Mouse (Mus musculus): ENCODE measurements around the gene Hpca.

The Hpca gene

GRCm38 (mm10) chr4:129107348-129107899 is 14.4 kb downstream of the Hpca start:
- DNase-seq (ENCODE audit: low read depth, low spot score): no peak
- Histone ChIP-seq H3K36me3 (ENCODE audit: control insufficient read depth, insufficient read depth, low read length, poor library complexity, severe bottlenecking) (no peaks in the 10 kb centered on the region), H3K27me3 (ENCODE audit: control insufficient read depth, insufficient read depth, low read length, poor library complexity, severe bottlenecking) (no peaks in the 10 kb centered on the region; the same call in 1 of the 2 replicates)

DNA sequence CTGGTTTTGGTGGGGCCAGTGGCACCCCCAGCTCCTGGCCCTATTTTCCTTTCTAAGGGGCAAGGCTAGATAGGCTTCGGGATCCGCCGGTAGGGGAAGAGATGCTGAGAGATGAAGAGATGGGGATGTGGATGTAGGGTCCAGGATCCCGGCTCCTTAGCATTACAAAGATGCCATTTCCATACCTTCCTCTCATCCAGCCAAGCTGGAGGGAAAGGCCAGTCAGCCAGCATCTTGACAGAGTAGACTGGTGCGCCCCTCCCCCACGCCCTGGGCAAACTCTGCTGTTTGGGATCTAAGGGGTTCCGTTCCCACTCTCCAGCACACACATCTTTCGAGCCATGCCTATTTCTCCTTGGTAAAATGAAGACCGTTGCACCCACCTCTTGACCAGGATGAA is 15.8 kb downstream of the Hpca start:
- Histone ChIP-seq H3K36me3 (ENCODE audit: control insufficient read depth, insufficient read depth, low read length, poor library complexity, severe bottlenecking) (no peaks in the 10 kb centered on the region), H3K27me3 (ENCODE audit: control insufficient read depth, insufficient read depth, low read length, poor library complexity, severe bottlenecking) (no peaks in the 10 kb centered on the region; the same call in 1 of the 2 replicates)
- no peak for DNase-seq (ENCODE audit: low read depth, low spot score)

DNA sequence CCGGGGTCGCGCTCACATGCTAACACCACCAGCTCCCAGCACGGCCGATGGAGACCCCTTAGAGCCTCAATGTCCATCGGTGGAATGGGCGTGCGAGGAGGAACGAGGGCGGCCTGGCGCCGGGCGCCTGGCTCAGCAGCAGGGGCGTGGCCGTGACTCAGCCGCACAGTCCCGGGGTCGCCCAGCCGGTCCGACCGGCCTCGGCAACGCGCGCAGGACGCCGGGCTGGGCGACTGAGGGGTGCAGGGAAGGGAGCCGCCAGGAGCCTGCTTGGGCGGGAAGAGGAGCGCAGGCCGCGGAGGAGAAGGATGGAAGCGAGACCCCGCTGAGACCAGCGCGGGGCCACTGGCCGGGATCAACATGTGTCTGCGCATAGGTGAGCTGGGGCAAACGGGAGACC is 16.5 kb downstream of the Hpca start, which contains the start of gene Tmem54:
Gene Tmem54, plus strand, starts transcription at position 193 of the 400 bp plus-strand sequence.
- Histone ChIP-seq H3K36me3 (ENCODE audit: control insufficient read depth, insufficient read depth, low read length, poor library complexity, severe bottlenecking) (no peaks in the 10 kb centered on the region), H3K27me3 (ENCODE audit: control insufficient read depth, insufficient read depth, low read length, poor library complexity, severe bottlenecking) (no peaks in the 10 kb centered on the region; the same call in 1 of the 2 replicates)
- no peak for DNase-seq (ENCODE audit: low read depth, low spot score)

GRCm38 (mm10) chr4:129102133-129102829 is 19.6 kb downstream of the Hpca start:
- DNase-seq (ENCODE audit: low read depth, low spot score): no peak

DNA sequence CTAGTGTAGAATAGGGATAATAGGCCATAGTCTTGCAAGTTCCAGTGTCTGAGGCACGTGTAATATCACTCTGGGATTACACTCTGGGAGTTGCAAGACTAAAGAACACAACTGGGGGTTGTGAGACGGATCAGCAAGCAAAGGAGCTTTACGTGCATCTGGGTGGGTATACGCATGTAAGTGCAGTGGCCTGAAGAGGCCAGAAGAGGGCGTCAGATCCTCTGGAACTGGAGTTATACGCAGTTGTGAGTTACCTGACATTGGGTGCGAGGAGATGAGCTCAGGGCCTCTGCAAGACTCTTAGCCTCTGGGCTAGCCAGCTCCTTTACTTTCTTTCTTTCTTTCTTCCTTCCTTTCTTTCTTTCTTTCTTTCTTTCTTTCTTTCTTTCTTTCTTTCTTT is 24.8 kb downstream of the Hpca start:
- no peak for DNase-seq (ENCODE audit: low read depth, low spot score)
- no peaks in the 10 kb centered on the region for H3K36me3 ChIP-seq (ENCODE audit: control insufficient read depth, insufficient read depth, low read length, poor library complexity, severe bottlenecking)
- no peaks in the 10 kb centered on the region for H3K27me3 ChIP-seq (ENCODE audit: control insufficient read depth, insufficient read depth, low read length, poor library complexity, severe bottlenecking)

More at GRCm38 (mm10) chr4:129102133-129102829, 19.6 kb downstream of the Hpca start:
- Histone ChIP-seq H3K27me3 (ENCODE audit: control insufficient read depth, insufficient read depth, low read length, poor library complexity, severe bottlenecking) (no peaks in the 10 kb centered on the region; the same call in 1 of the 2 replicates), H3K36me3 (ENCODE audit: control insufficient read depth, insufficient read depth, low read length, poor library complexity, severe bottlenecking) (no peaks in the 10 kb centered on the region)

- Histone ChIP-seq H3K27me3 (ENCODE audit: control insufficient read depth, insufficient read depth, low read length, poor library complexity, severe bottlenecking) (no peaks in the 10 kb centered on the region), H3K36me3 (ENCODE audit: control insufficient read depth, insufficient read depth, low read length, poor library complexity, severe bottlenecking) (no peaks in the 10 kb centered on the region)
- no peak for DNase-seq (ENCODE audit: low read depth, low spot score)
These were observed 26.6 kb downstream of the Hpca start for GRCm38 (mm10) chr4:129095276-129095675.

- no peak for DNase-seq (ENCODE audit: low read depth, low spot score)
- Histone ChIP-seq H3K36me3 (ENCODE audit: control insufficient read depth, insufficient read depth, low read length, poor library complexity, severe bottlenecking) (peaks cover 2% of the 10 kb centered on the region), H3K27me3 (ENCODE audit: control insufficient read depth, insufficient read depth, low read length, poor library complexity, severe bottlenecking) (no peaks in the 10 kb centered on the region)
These were observed 34.0 kb downstream of the Hpca start for GRCm38 (mm10) chr4:129087850-129088249.

DNA sequence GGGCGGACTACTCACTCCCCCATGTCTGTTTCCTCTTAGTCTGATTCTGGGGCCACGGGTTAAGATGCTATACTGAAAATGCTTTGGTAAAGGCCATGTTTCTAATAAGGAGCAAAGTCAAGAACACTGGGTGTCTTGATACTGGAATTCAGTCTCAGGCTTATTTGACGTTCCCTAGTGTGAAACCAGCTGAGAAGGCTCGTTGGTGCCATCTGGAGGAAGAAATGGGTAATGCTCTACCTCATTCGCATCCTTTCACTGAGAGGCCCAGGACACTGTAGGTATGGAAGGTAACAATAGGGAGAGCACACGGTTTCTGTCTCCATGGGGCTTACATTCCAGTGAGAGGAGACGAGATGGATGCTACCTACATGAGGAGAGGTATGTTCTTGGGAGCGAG is 35.8 kb downstream of the Hpca start:
- peak; percentile 88 for DNase-seq (ENCODE audit: low read depth, low spot score)
- Histone ChIP-seq H3K27me3 (ENCODE audit: control insufficient read depth, insufficient read depth, low read length, poor library complexity, severe bottlenecking) (no peaks in the 10 kb centered on the region), H3K36me3 (ENCODE audit: control insufficient read depth, insufficient read depth, low read length, poor library complexity, severe bottlenecking) (peaks cover 2% of the 10 kb centered on the region)

DNA sequence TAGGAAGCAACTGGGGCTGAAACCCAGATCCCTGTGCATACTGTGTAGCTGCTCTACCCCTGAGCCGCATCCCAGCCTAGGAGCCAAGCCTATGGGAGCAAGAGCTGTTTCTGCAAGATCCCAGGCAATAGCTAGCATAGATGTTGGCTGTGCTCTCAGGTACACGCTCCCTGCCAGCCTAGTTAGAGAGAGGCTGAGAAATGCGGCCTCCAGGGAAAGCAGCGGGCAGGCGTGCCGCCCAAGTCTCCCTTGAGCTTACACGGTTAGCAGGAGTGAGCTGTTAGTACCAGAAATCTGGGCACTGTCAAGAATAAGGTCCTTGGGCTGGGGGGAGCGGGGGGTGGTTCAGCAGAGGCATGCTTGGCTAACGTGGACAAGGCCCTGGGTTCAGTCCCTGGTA is 36.9 kb downstream of the Hpca start:
- no peak for DNase-seq (ENCODE audit: low read depth, low spot score)
- Histone ChIP-seq H3K27me3 (ENCODE audit: control insufficient read depth, insufficient read depth, low read length, poor library complexity, severe bottlenecking) (no peaks in the 10 kb centered on the region), H3K36me3 (ENCODE audit: control insufficient read depth, insufficient read depth, low read length, poor library complexity, severe bottlenecking) (peaks cover 4% of the 10 kb centered on the region)

GRCm38 (mm10) chr4:129082379-129083115 is 39.3 kb downstream of the Hpca start:
- Histone ChIP-seq H3K27me3 (ENCODE audit: control insufficient read depth, insufficient read depth, low read length, poor library complexity, severe bottlenecking) (no peaks in the 10 kb centered on the region), H3K36me3 (ENCODE audit: control insufficient read depth, insufficient read depth, low read length, poor library complexity, severe bottlenecking) (peaks cover 11% of the 10 kb centered on the region)
- peak; percentile 85 for DNase-seq (ENCODE audit: low read depth, low spot score)

DNA sequence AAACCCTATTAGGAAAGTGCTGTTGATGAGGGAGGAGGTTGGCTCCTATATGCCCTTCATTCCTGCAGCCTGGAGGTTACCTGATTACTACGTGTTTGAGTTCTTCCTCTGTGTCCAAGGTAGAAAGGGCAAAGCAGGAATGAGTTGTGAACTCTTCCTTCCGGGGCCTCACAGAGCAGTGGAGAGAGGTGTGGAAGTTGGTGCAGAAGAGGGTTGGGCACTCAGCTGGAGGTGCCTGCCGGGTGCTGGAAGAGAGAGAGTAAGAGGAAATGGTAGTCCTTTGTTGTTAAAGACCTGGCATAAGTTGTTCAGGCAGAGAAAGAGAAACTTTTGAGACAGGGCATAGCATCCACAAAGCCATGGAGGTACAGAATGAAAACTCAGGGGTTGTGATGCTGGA is 39.9 kb downstream of the Hpca start:
- H3K36me3 ChIP-seq (ENCODE audit: control insufficient read depth, insufficient read depth, low read length, poor library complexity, severe bottlenecking): peaks cover 13% of the 10 kb centered on the region
- no peak for DNase-seq (ENCODE audit: low read depth, low spot score)
- H3K27me3 ChIP-seq (ENCODE audit: control insufficient read depth, insufficient read depth, low read length, poor library complexity, severe bottlenecking): no peaks in the 10 kb centered on the region

- no peak for DNase-seq (ENCODE audit: low read depth, low spot score)
- Histone ChIP-seq H3K36me3 (ENCODE audit: control insufficient read depth, insufficient read depth, low read length, poor library complexity, severe bottlenecking) (peaks cover 17% of the 10 kb centered on the region), H3K27me3 (ENCODE audit: control insufficient read depth, insufficient read depth, low read length, poor library complexity, severe bottlenecking) (no peaks in the 10 kb centered on the region)
These were observed 40.3 kb downstream of the Hpca start for GRCm38 (mm10) chr4:129081512-129081911.

- no peak for DNase-seq (ENCODE audit: low read depth, low spot score)
- H3K36me3 ChIP-seq (ENCODE audit: control insufficient read depth, insufficient read depth, low read length, poor library complexity, severe bottlenecking): peaks cover 19% of the 10 kb centered on the region
These were observed 40.8 kb downstream of the Hpca start for GRCm38 (mm10) chr4:129081041-129081440.

GRCm38 (mm10) chr4:129079126-129079525 is 42.7 kb downstream of the Hpca start:
- H3K36me3 ChIP-seq (ENCODE audit: control insufficient read depth, insufficient read depth, low read length, poor library complexity, severe bottlenecking): peaks cover 20% of the 10 kb centered on the region
- no peak for DNase-seq (ENCODE audit: low read depth, low spot score)
- H3K27me3 ChIP-seq (ENCODE audit: control insufficient read depth, insufficient read depth, low read length, poor library complexity, severe bottlenecking): no peaks in the 10 kb centered on the region

More at GRCm38 (mm10) chr4:129081041-129081440, 40.8 kb downstream of the Hpca start:
- H3K27me3 ChIP-seq (ENCODE audit: control insufficient read depth, insufficient read depth, low read length, poor library complexity, severe bottlenecking): no peaks in the 10 kb centered on the region

DNA sequence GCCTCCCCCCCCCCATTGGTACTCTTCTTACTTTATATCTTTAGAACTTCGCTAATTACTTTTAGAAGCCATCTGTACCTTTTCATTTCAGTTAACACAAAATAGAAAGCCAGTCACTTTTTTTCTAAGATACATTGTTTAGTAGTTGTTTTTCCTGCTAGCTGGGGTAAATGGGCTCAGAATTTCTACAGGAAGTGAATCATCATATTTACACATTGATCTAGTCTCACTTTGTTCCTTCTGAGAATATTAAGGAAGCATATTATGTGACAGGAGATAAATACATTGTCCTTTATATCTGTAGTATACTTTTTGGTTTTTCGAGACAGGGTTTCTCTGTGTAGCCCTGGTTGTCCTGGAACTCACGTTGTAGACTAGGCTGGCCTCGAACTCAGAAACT is 53.0 kb downstream of the Hpca start:
- H3K36me3 ChIP-seq (ENCODE audit: control insufficient read depth, insufficient read depth, low read length, poor library complexity, severe bottlenecking): no peaks in the 10 kb centered on the region; the same call in 1 of the 2 replicates
- H3K27me3 ChIP-seq (ENCODE audit: control insufficient read depth, insufficient read depth, low read length, poor library complexity, severe bottlenecking): no peaks in the 10 kb centered on the region
- DNase-seq (ENCODE audit: low read depth, low spot score): no peak

All from splenic B cell, adult 2 months (primary cell).